In genomic region chr1:182238056-182238703, GRCm38 (mm10) we compare ENCODE assay signal across 20 mouse cellular contexts. TPM values are rescaled to one million over a fixed set of nuclear protein-coding genes. Genes with fewer than 3 reads are reported as not detected.
DNase-seq lines count a peak whose midpoint lies in the region; ATAC-seq and TF ChIP-seq lines count a peak whose summit lies in the region.
"Had no signal": no experiment of that assay in that cellular context is flagged by ENCODE, and none has a peak within 500 bp of the region (broad histone marks: within the 10 kb centered on the region; RNA-seq: fewer than 3 reads in every experiment).

No protein-coding gene starts in this region.

- no peak overlapping the region for H3K9ac ChIP-seq in lung, postnatal 0 days (replicated peaks; ENCODE audit: low read depth)
- no peak overlapping the region for H3K9ac ChIP-seq in embryonic facial prominence, embryonic 14.5 days (ENCODE audit: low read depth, low read length)
- H3K9ac ChIP-seq: forebrain, postnatal 0 days; kidney, embryonic 15.5 days; liver, postnatal 0 days; neural tube, embryonic 12.5 days had no signal

- peak; percentile 72 for DNase-seq in heart, embryonic 10.5 days (ENCODE audit: low spot score)
- no peak for DNase-seq in heart, adult 18-20 months
- DNase-seq in lung, postnatal 0 days (ENCODE audit: low spot score) = no peak
- no peak for DNase-seq in lung, adult 18-20 months
- DNase-seq in embryonic facial prominence, embryonic 14.5 days (ENCODE audit: low spot score) = peak; percentile 48
- DNase-seq in gastrocnemius, postnatal 10 days = no peak
- DNase-seq in cerebellum, adult 2 months = no peak
- DNase-seq: cerebellum, adult 11 months; gastrocnemius, postnatal 25 days; kidney, adult 11 months; liver; liver, postnatal 0 days; spleen, adult 18-20 months had no signal

- no peaks in the 10 kb centered on the region for H3K9me3 ChIP-seq in heart, embryonic 10.5 days
- no peaks in the 10 kb centered on the region for H3K9me3 ChIP-seq in lung, postnatal 0 days (ENCODE audit: low read length)
- H3K9me3 ChIP-seq in embryonic facial prominence, embryonic 14.5 days (ENCODE audit: control insufficient read depth, low read length) = no peaks in the 10 kb centered on the region
- H3K9me3 ChIP-seq: hindbrain, embryonic 10.5 days; kidney, embryonic 15.5 days; neural tube, embryonic 12.5 days had no signal

- no peaks in the 10 kb centered on the region for H3K36me3 ChIP-seq in heart, embryonic 10.5 days
- no peaks in the 10 kb centered on the region for H3K36me3 ChIP-seq in lung, postnatal 0 days (ENCODE audit: insufficient read depth, low read length)
- H3K36me3 ChIP-seq in embryonic facial prominence, embryonic 14.5 days (ENCODE audit: control insufficient read depth, insufficient read depth, low read length) = no peaks in the 10 kb centered on the region
- H3K36me3 ChIP-seq: hindbrain, embryonic 10.5 days; kidney, embryonic 15.5 days; neural tube, embryonic 12.5 days had no signal

- ATAC-seq in lung, postnatal 0 days = peak; percentile 26; the same call in 1 of the 2 replicates
- ATAC-seq in embryonic facial prominence, embryonic 14.5 days (ENCODE audit: low read depth) = no peak
- ATAC-seq: forebrain, postnatal 0 days; hindbrain, embryonic 16.5 days; liver, postnatal 0 days had no signal

- H3K4me1 ChIP-seq in heart, embryonic 10.5 days = peaks cover 8% of the 10 kb centered on the region
- no peaks in the 10 kb centered on the region for H3K4me1 ChIP-seq in lung, postnatal 0 days (ENCODE audit: insufficient read depth, low read depth, low read length)
- H3K4me1 ChIP-seq in embryonic facial prominence, embryonic 14.5 days (ENCODE audit: control insufficient read depth, insufficient read depth, low read length) = no peaks in the 10 kb centered on the region
- no peaks in the 10 kb centered on the region for H3K4me1 ChIP-seq in cerebellum, adult 2 months (ENCODE audit: control insufficient read depth, insufficient read depth, low read length)
- H3K4me1 ChIP-seq: hindbrain, embryonic 10.5 days; kidney, embryonic 15.5 days; megakaryocyte, embryonic 14.5 days; neural tube, embryonic 12.5 days had no signal

- WGBS in heart, embryonic 10.5 days = 47% methylated on average over 7 of the region's 7 CpGs
- WGBS in lung, postnatal 0 days = 27% methylated on average over 7 of the region's 7 CpGs
- WGBS in embryonic facial prominence, embryonic 14.5 days = 49% methylated on average over 7 of the region's 7 CpGs
- WGBS in cerebellum, adult 2 months = 64% methylated on average over 7 of the region's 7 CpGs

- TF ChIP-seq POLR2A in cerebellum, adult 2 months (IDR thresholded peaks at IDR 0.05; ENCODE audit: borderline replicate concordance, insufficient read depth, low read length) = no peak

- TF ChIP-seq EP300 in lung, postnatal 0 days (IDR thresholded peaks at IDR 0.05) = no peak

- no peak overlapping the region for H3K4me2 ChIP-seq in lung, postnatal 0 days (replicated peaks; ENCODE audit: low read depth, low read length)
- H3K4me2 ChIP-seq in embryonic facial prominence, embryonic 14.5 days (ENCODE audit: low read depth, low read length) = no peak overlapping the region
- H3K4me2 ChIP-seq: kidney, embryonic 15.5 days; neural tube, embryonic 12.5 days had no signal

- H3K27ac ChIP-seq in heart, embryonic 10.5 days = no peak overlapping the region
- H3K27ac ChIP-seq in lung, postnatal 0 days (ENCODE audit: low read length) = no peak overlapping the region
- H3K27ac ChIP-seq in embryonic facial prominence, embryonic 14.5 days (replicated peaks; ENCODE audit: low read depth, low read length) = no peak overlapping the region
- no peak overlapping the region for H3K27ac ChIP-seq in cerebellum, adult 2 months (ENCODE audit: insufficient read depth, low read length)
- H3K27ac ChIP-seq: hindbrain, embryonic 10.5 days; kidney, embryonic 15.5 days; neural tube, embryonic 12.5 days had no signal

- no peak overlapping the region for H3K4me3 ChIP-seq in heart, embryonic 10.5 days
- H3K4me3 ChIP-seq in lung, postnatal 0 days (ENCODE audit: low read depth, low read length) = no peak overlapping the region
- H3K4me3 ChIP-seq in embryonic facial prominence, embryonic 14.5 days (ENCODE audit: low read depth, low read length) = no peak overlapping the region
- no peak overlapping the region for H3K4me3 ChIP-seq in cerebellum, adult 2 months (replicated peaks; ENCODE audit: insufficient read depth, low read depth, low read length)
- H3K4me3 ChIP-seq: erythroblast, embryonic 14.5 days; hindbrain, embryonic 10.5 days; kidney, embryonic 15.5 days; megakaryocyte, embryonic 14.5 days; neural tube, embryonic 12.5 days had no signal

- H3K27me3 ChIP-seq in heart, embryonic 10.5 days (ENCODE audit: insufficient read depth, poor library complexity, severe bottlenecking) = no peaks in the 10 kb centered on the region
- H3K27me3 ChIP-seq in lung, postnatal 0 days (replicated peaks; ENCODE audit: insufficient read depth, low read length) = no peaks in the 10 kb centered on the region
- H3K27me3 ChIP-seq in embryonic facial prominence, embryonic 14.5 days (replicated peaks; ENCODE audit: control insufficient read depth, insufficient read depth, low read length) = no peaks in the 10 kb centered on the region
- H3K27me3 ChIP-seq in cerebellum, adult 2 months (ENCODE audit: control insufficient read depth, insufficient read depth, low read length) = no peaks in the 10 kb centered on the region
- H3K27me3 ChIP-seq: kidney, embryonic 15.5 days; megakaryocyte, embryonic 14.5 days; neural tube, embryonic 12.5 days had no signal

- TF ChIP-seq CTCF in lung, postnatal 0 days (IDR thresholded peaks at IDR 0.05) = no peak
- no peak for TF ChIP-seq CTCF in cerebellum, adult 2 months (IDR thresholded peaks at IDR 0.05; ENCODE audit: borderline replicate concordance, insufficient read depth, low read depth, low read length)

RNA-seq across cellular contexts. Expression of gene Degs1, which starts 44.4 kb away (rescaled TPM):
- 156 and 164 TPM in 2 replicates for polyA plus RNA-seq in heart, embryonic 10.5 days (2016; fragmentation: Nextera tagmentation; extraction: Ambion mirVana)
- 10 to 100 TPM; 59.4 to 62.4 TPM for total RNA-seq in heart, adult 18-20 months (2021)
- 194 and 219 TPM in 2 replicates for polyA plus RNA-seq in lung, postnatal 0 days (2015; fragmentation: Nextera tagmentation; extraction: Ambion mirVana)
- 149 and 152 TPM in 2 replicates for polyA plus RNA-seq in embryonic facial prominence, embryonic 14.5 days (2014; fragmentation: Nextera tagmentation; extraction: Ambion mirVana)
- total RNA-seq in gastrocnemius, postnatal 10 days (2021) = 10 to 100 TPM; 31.9 to 41.5 TPM
- polyA plus RNA-seq in cerebellum, adult 2 months (2012; rRNA removed) = 109 and 115 TPM in 2 replicates

Comparison
In these comparisons a context has a peak if more than half of its experiments do, and no peak if none do; other contexts are left out.
1. DNase-seq: peak in heart, embryonic 10.5 days (single experiment) and embryonic facial prominence, embryonic 14.5 days (single experiment); none in heart, adult 18-20 months (0 of 2), lung, postnatal 0 days (single experiment), lung, adult 18-20 months (0 of 2), gastrocnemius, postnatal 10 days (single experiment) and cerebellum, adult 2 months (0 of 2).